In the genomic region with DNA sequence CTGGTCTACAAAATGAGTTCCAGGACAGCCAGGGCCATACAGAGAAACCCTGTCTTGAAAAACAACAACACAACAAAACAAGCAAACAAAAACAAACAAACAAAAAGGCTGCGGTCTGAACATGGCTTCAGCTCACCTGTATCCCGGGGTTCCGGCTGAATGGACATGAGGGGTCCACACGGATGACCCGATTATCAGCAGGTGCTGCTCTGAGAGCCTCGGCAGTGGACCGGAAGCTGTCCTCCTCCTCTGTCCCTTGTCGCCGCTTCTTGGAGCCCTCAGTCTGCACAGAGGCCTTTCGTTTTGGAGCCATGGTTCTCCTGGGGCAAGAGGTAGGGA, we compare ENCODE assay signal across 7 mouse cellular contexts. TPM values are rescaled to one million over a fixed set of nuclear protein-coding genes. Genes with fewer than 3 reads are reported as not detected.
DNase-seq lines count a peak whose midpoint lies in the region; ATAC-seq and TF ChIP-seq lines count a peak whose summit lies in the region.

A gene (plus strand): TSS at position 301 of the 339 bp plus-strand sequence.

- no peaks in the 10 kb centered on the region for H3K9me3 ChIP-seq in intestine, embryonic 15.5 days
- H3K9me3 ChIP-seq in liver, embryonic 14.5 days (ENCODE audit: control insufficient read depth, low read length): no peaks in the 10 kb centered on the region
- no peaks in the 10 kb centered on the region for H3K9me3 ChIP-seq in stomach, embryonic 16.5 days (replicated peaks; ENCODE audit: control insufficient read depth, low read length)

- peaks cover 15% of the 10 kb centered on the region; the same call in 1 of the 2 replicates for H3K4me1 ChIP-seq in spleen, adult 2 months (ENCODE audit: control insufficient read depth, insufficient read depth, insufficient read length)
- H3K4me1 ChIP-seq in intestine, embryonic 15.5 days (replicated peaks): peaks cover 48% of the 10 kb centered on the region
- peaks cover 6 to 12% of the 10 kb centered on the region in 2 experiments; a peak in 3 of 4 replicates for H3K4me1 ChIP-seq in liver, embryonic 14.5 days (replicated peaks; ENCODE audit: control insufficient read depth in 2 of 2, insufficient read depth in 2 of 2, low read length in 1 of 2)
- H3K4me1 ChIP-seq in stomach, embryonic 16.5 days (ENCODE audit: control insufficient read depth, insufficient read depth, low read length): peaks cover 40% of the 10 kb centered on the region

- DNase-seq in spleen, adult 2 months (ENCODE audit: low read depth in 1 of 2, low spot score in 2 of 2): peak in 1 of 2 experiments; percentile 20
- no peak for DNase-seq in spleen, adult 18-20 months
- peak; percentile 14 to 16 for DNase-seq in gastrocnemius, postnatal 4 days (ENCODE audit: low spot score in 2 of 2)
- no peak for DNase-seq in liver, embryonic 14.5 days (ENCODE audit: low read depth in 3 of 3, low spot score in 3 of 3)

- peaks cover 3% of the 10 kb centered on the region; the same call in 1 of the 2 replicates for H3K36me3 ChIP-seq in spleen, adult 2 months (ENCODE audit: control insufficient read depth, insufficient read depth, low read length)
- peaks cover 1% of the 10 kb centered on the region for H3K36me3 ChIP-seq in intestine, embryonic 15.5 days
- H3K36me3 ChIP-seq in liver, embryonic 14.5 days (replicated peaks; ENCODE audit: control insufficient read depth, insufficient read depth, low read depth): no peaks in the 10 kb centered on the region
- H3K36me3 ChIP-seq in stomach, embryonic 16.5 days (ENCODE audit: control insufficient read depth, insufficient read depth, low read length): peaks cover 4% of the 10 kb centered on the region; the same call in 1 of the 2 replicates

- no peak for TF ChIP-seq CTCF in spleen, adult 2 months (IDR thresholded peaks at IDR 0.05; ENCODE audit: extremely low read depth, insufficient read depth, insufficient read length, insufficient replicate concordance)
- TF ChIP-seq CTCF in liver, embryonic 14.5 days (IDR thresholded peaks at IDR 0.05; ENCODE audit: low read depth): no peak

- H3K27ac ChIP-seq in spleen, adult 2 months (ENCODE audit: insufficient read depth, low read length): peak within 1 kb of the TSS; percentile 76
- peak within 1 kb of the TSS; percentile 38; the same call in 1 of the 2 replicates for H3K27ac ChIP-seq in intestine, embryonic 15.5 days
- H3K27ac ChIP-seq in liver, embryonic 14.5 days: no peak within 1 kb of the TSS
- peak within 1 kb of the TSS; percentile 82 for H3K27ac ChIP-seq in stomach, embryonic 16.5 days (ENCODE audit: low read length)

- no peak for TF ChIP-seq EP300 in liver, embryonic 14.5 days (IDR thresholded peaks at IDR 0.05; ENCODE audit: low read depth)

- no peaks in the 10 kb centered on the region for H3K27me3 ChIP-seq in spleen, adult 2 months (ENCODE audit: control insufficient read depth, insufficient read depth, low read length)
- H3K27me3 ChIP-seq in intestine, embryonic 15.5 days (replicated peaks): no peaks in the 10 kb centered on the region
- H3K27me3 ChIP-seq in liver, embryonic 14.5 days (ENCODE audit: control insufficient read depth, insufficient read depth, low read length): no peaks in the 10 kb centered on the region
- no peaks in the 10 kb centered on the region for H3K27me3 ChIP-seq in stomach, embryonic 16.5 days (ENCODE audit: control insufficient read depth, insufficient read depth, low read length)

- peak within 1 kb of the TSS; percentile 80 for H3K4me2 ChIP-seq in intestine, embryonic 15.5 days (replicated peaks)
- peak within 1 kb of the TSS; percentile 92 for H3K4me2 ChIP-seq in liver, embryonic 14.5 days (ENCODE audit: low read depth)
- peak within 1 kb of the TSS; percentile 56 for H3K4me2 ChIP-seq in stomach, embryonic 16.5 days (ENCODE audit: low read depth, low read length)

- peak within 1 kb of the TSS; percentile 64 for H3K4me3 ChIP-seq in spleen, adult 2 months (ENCODE audit: extremely low read depth, insufficient read depth, insufficient read length)
- H3K4me3 ChIP-seq in intestine, embryonic 15.5 days (replicated peaks): no peak within 1 kb of the TSS; the same call in none of the 2 replicates
- peak within 1 kb of the TSS in 1 of 2 experiments; percentile 25; a peak in 2 of 4 replicates for H3K4me3 ChIP-seq in liver, embryonic 14.5 days (ENCODE audit: insufficient read depth in 1 of 2, low read depth in 2 of 2, low read length in 2 of 2)
- H3K4me3 ChIP-seq in stomach, embryonic 16.5 days (replicated peaks; ENCODE audit: low read length): peak within 1 kb of the TSS; percentile 77

- peak within 1 kb of the TSS; percentile 42 for H3K9ac ChIP-seq in intestine, embryonic 15.5 days
- no peak within 1 kb of the TSS for H3K9ac ChIP-seq in liver, embryonic 14.5 days (replicated peaks)
- peak within 1 kb of the TSS; percentile 62 for H3K9ac ChIP-seq in stomach, embryonic 16.5 days (ENCODE audit: low read length)

- no peak for TF ChIP-seq POLR2A in spleen, adult 2 months (IDR thresholded peaks at IDR 0.05; ENCODE audit: low read depth, low read length)

- 29% methylated on average over 10 of the region's 10 CpGs for WGBS in spleen, adult 2 months
- WGBS in intestine, embryonic 15.5 days: 83% methylated on average over 10 of the region's 10 CpGs
- 68% methylated on average over 10 of the region's 10 CpGs for WGBS in liver, embryonic 14.5 days (ENCODE audit: insufficient replicate concordance)
- 87% methylated on average over 10 of the region's 10 CpGs for WGBS in stomach, embryonic 16.5 days

- no peak for ATAC-seq in common myeloid progenitor, adult 5-6 weeks (replicated peaks; ENCODE audit: low read depth, poor library complexity, severe bottlenecking)
- no peak for ATAC-seq in intestine, embryonic 15.5 days
- ATAC-seq in liver, embryonic 14.5 days (ENCODE audit: insufficient read depth): no peak
- ATAC-seq in stomach, embryonic 16.5 days (ENCODE audit: insufficient read depth, low FRiP score): no peak

RNA-seq across cellular contexts. Expression of the gene that starts here (rescaled TPM):
- 33.9 and 36.8 TPM in 2 replicates for polyA plus RNA-seq in spleen, adult 2 months (2012; rRNA removed)
- total RNA-seq in common myeloid progenitor, adult 5-6 weeks (2017): 43.9 and 64.9 TPM in 2 replicates
- total RNA-seq in gastrocnemius, postnatal 4 days (2021): 10 to 100 TPM; 25.1 to 26.2 TPM
- polyA plus RNA-seq in intestine, embryonic 15.5 days (2015; fragmentation: Nextera tagmentation; extraction: Ambion mirVana): 49.9 and 50.0 TPM in 2 replicates
- 18.1 and 18.8 TPM in 2 replicates for polyA plus RNA-seq in liver, embryonic 14.5 days (2012; rRNA removed)
- 22.1 and 25.1 TPM in 2 replicates for polyA plus RNA-seq in liver, embryonic 14.5 days (2014; fragmentation: Nextera tagmentation; extraction: Ambion mirVana)
- polyA plus RNA-seq in stomach, embryonic 16.5 days (2015; fragmentation: Nextera tagmentation; extraction: Ambion mirVana): 40.8 and 42.6 TPM in 2 replicates

Comparison
In these comparisons a context has a peak if more than half of its experiments do, and no peak if none do; other contexts are left out.
1. DNase-seq: peak in gastrocnemius, postnatal 4 days (2 of 2); none in spleen, adult 18-20 months (0 of 2) and liver, embryonic 14.5 days (0 of 3).
2. Peak in every context shown above with its lines, with median percentiles within 50 percentile points of each other: H3K4me2 ChIP-seq.